Mouse (Mus musculus) ES-E14 (cell line): ENCODE results near the gene Tanc1.

Source experiments
- CHD2 ChIP-seq: IDR thresholded peaks from 2 replicates; pipeline ENCODE4 v1.6.1; 2014; ENCODE audit warnings: mild to moderate bottlenecking, low read depth, low read length, inconsistent platforms
- HCFC1 ChIP-seq: IDR thresholded peaks from 2 replicates; pipeline ENCODE4 v1.6.1; 2012; ENCODE audit warnings: low read length, inconsistent platforms, borderline replicate concordance; ENCODE audit not compliant: insufficient read depth
- MAFK ChIP-seq: IDR thresholded peaks from 2 replicates; pipeline ENCODE4 v1.6.1; 2014; ENCODE audit warnings: mild to moderate bottlenecking, low read depth, low read length, inconsistent platforms; ENCODE audit not compliant: insufficient read depth
- ZC3H11A ChIP-seq: IDR thresholded peaks from 2 replicates; pipeline ENCODE4 v1.6.1; 2012; ENCODE audit warnings: low read depth, mild to moderate bottlenecking, inconsistent platforms, low read length, borderline replicate concordance
- ZNF384 ChIP-seq: IDR thresholded peaks from 2 replicates; pipeline ENCODE4 v1.6.1; 2012; ENCODE audit warnings: low read depth, low read length, inconsistent platforms

DNA sequence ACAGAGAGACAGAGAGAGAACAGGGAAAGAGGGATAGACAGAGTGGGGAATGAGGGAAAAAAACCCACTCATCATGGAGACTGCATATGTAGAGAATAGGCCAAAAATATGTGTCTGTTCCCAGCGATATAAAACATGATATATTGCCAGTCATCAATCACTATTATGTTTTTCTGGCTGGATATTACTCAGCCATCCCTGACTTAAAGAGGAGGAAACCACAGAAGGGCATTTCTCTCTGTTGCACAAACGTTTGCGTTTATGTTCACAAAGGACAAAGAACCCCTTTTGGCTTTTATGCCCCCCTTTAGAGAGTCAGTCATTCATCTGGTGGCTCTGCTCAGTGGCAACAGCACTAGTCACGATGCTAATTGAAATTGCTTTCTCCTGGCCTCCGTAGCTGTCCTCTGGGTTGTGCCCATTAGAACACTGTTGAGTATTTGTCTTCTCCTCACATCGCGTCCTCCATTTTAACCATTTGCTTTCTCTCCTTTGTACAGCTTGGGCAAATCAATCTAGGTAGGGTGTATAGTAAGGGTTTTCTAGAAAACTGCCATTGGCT is 18.4 kb upstream of the Tanc1 start:
- TF ChIP-seq HCFC1 (no peak), ZC3H11A (no peak), CHD2 (no peak), MAFK (no peak), ZNF384 (no peak)
